Mouse (Mus musculus) embryonic facial prominence, embryonic 12.5 days (tissue): ENCODE measurements at regions not wholly inside any gene's neighbourhood (a gene's known extent, or its start where the extent isn't known, plus 50 kb on each side); places are given as distances from the start of the nearest gene placed in this dataset.
"Not testable (repeated sequence)": the region's sequence is repeated elsewhere in the genome, so short reads cannot be mapped to it uniquely, and the experiment has no call there.

ENCODE experiments used
- ATAC-seq: fragments of 200-750 bp; cut with Nextera tagmentation; 2 replicates; pipeline ENCODE4 v1.8.0; 2017; ENCODE audit not compliant: insufficient number of reproducible peaks, insufficient read depth, low FRiP score, low TSS enrichment
- H3K27ac ChIP-seq: fragments of 300-500 bp; sonication (generic); 2 replicates; pipeline ENCODE4 v1.5.1; 2016; ENCODE audit warnings: mild to moderate bottlenecking
- H3K27me3 ChIP-seq: fragments of 300-500 bp; sonication (generic); 2 replicates; pipeline ENCODE4 v1.6.1; 2016; ENCODE audit warnings: mild to moderate bottlenecking, moderate library complexity
- H3K36me3 ChIP-seq: fragments of 300-500 bp; sonication (generic); 2 replicates; pipeline ENCODE4 v1.6.1; 2016; ENCODE audit warnings: mild to moderate bottlenecking
- H3K4me1 ChIP-seq: fragments of 300-500 bp; sonication (generic); 2 replicates; pipeline ENCODE4 v1.6.1; 2016
- H3K4me2 ChIP-seq: fragments of 300-500 bp; sonication (generic); replicated peaks from 2 replicates; pipeline ENCODE4 v1.6.1; 2016; ENCODE audit warnings: mild to moderate bottlenecking, moderate library complexity
- H3K4me3 ChIP-seq: fragments of 300-500 bp; sonication (generic); 2 replicates; pipeline ENCODE4 v1.5.1; 2016; ENCODE audit warnings: mild to moderate bottlenecking
- H3K9ac ChIP-seq: fragments of 300-500 bp; sonication (generic); 2 replicates; pipeline ENCODE4 v1.6.1; 2016; ENCODE audit warnings: mild to moderate bottlenecking, moderate library complexity
- H3K9me3 ChIP-seq: fragments of 300-500 bp; sonication (generic); 2 replicates; pipeline ENCODE4 v1.6.1; 2016; ENCODE audit warnings: mild to moderate bottlenecking, moderate library complexity
- WGBS: fragments of 180-500 bp; shearing (Covaris S2); methylation state at CpG from one replicate; pipeline ENCODE4 v1.1.7; 2016; 5-methylcytosine and 5-hydroxymethylcytosine counted together

GRCm38 (mm10) chr16:20936722-20937121, 202.4 kb upstream of the Thpo start:
- H3K4me2 ChIP-seq: no peak overlapping the region
- no peaks in the 10 kb centered on the region for H3K4me1 ChIP-seq
- no peak for ATAC-seq
- H3K36me3 ChIP-seq: no peaks in the 10 kb centered on the region
- 41% methylated on average over 1 of the region's 1 CpGs for WGBS
- no peak overlapping the region for H3K4me3 ChIP-seq
- H3K9ac ChIP-seq: no peak overlapping the region
- H3K9me3 ChIP-seq: no peaks in the 10 kb centered on the region
- no peaks in the 10 kb centered on the region for H3K27me3 ChIP-seq
- H3K27ac ChIP-seq: no peak overlapping the region

- not testable (repeated sequence) for H3K4me1 ChIP-seq, H3K4me2 ChIP-seq, H3K9ac ChIP-seq, H3K27ac ChIP-seq, H3K27me3 ChIP-seq, H3K9me3 ChIP-seq, H3K4me3 ChIP-seq, ATAC-seq, H3K36me3 ChIP-seq
Measured at GRCm38 (mm10) chr16:20934846-20935245, 200.5 kb upstream of the Thpo start.

- H3K9ac ChIP-seq, H3K4me1 ChIP-seq, ATAC-seq, H3K4me3 ChIP-seq, H3K36me3 ChIP-seq, H3K27me3 ChIP-seq, H3K4me2 ChIP-seq, H3K9me3 ChIP-seq, H3K27ac ChIP-seq: not testable (repeated sequence)
- WGBS: 88% methylated on average over 5 of the region's 5 CpGs
Measured at GRCm38 (mm10) chr16:20930003-20930402, 195.7 kb upstream of the Thpo start.

DNA sequence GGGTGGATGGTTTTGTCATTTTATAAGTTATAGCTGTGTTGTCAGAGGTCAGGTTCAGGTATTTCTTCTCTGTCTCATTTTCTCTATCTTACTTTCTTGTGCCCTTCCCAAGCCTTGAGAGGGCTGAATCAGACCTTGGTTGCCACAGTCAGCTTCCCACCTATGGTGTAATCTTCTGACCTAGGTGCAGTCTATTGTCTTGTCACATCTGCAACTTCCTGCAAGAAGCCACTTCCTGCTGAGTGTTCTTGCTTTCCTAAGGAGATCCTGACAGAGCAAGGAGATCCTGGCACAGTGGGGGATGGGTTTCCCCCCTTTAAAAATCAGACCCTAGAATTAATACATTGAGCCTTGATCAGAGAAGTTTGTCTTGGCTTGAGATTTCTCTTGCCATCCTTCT, 191.5 kb upstream of the Thpo start:
- not testable (repeated sequence) for H3K4me1 ChIP-seq, H3K4me2 ChIP-seq, H3K9ac ChIP-seq, H3K4me3 ChIP-seq, ATAC-seq, H3K27ac ChIP-seq, H3K9me3 ChIP-seq, H3K36me3 ChIP-seq, H3K27me3 ChIP-seq

- not testable (repeated sequence) for H3K4me1 ChIP-seq, H3K36me3 ChIP-seq, H3K27me3 ChIP-seq, H3K27ac ChIP-seq, H3K4me3 ChIP-seq, H3K9ac ChIP-seq, H3K9me3 ChIP-seq, ATAC-seq, H3K4me2 ChIP-seq
- WGBS: 79% methylated on average over 3 of the region's 3 CpGs
Measured at GRCm38 (mm10) chr16:20910864-20911263, 176.6 kb upstream of the Thpo start.

DNA sequence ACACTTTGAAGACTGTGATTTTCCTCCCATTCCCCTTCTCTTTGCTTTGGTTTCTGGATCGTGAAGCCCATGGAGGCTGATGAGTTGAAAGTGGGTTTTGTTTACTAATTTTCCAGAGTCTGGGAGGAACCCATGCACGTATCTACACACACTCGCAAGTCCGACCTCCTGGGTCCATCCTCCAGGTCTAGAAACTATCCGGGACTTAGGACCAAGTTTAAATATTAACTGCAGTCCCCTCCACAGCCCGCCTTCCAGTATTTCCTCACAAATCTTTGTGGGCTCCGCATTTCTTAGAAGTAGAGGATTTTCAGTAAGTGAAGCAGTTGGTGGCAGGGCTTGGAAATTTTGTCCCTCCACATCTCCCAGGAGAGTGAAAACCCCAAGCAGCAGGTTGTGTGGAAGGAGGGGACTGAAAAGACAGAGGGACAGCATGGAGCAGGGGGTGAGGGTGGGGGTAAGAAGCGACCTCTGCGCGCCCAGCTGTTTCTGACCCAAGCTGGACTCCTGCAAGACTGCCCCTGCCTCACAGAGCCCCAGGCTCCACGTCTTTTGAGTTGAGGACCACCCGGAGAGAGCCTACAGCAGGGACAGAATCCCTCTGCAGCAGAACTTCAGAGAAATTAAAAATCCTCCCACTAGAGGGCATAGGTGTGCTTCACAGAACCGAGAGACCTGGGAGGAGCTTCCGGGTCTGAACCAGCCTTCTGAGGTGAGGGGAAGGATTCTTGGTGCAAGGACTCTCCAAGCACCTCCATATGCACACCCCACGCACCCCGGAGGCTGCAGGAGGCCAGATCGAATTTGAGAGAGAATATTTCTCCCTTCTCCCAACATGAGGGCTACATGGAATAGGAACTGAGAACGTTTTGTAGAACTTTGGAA, 174.4 kb upstream of the Thpo start:
- not testable (repeated sequence) for H3K36me3 ChIP-seq, H3K9ac ChIP-seq, H3K4me1 ChIP-seq, H3K4me3 ChIP-seq, H3K27ac ChIP-seq, H3K27me3 ChIP-seq, H3K4me2 ChIP-seq, H3K9me3 ChIP-seq
- WGBS: 34% methylated on average over 17 of the region's 18 CpGs
- 0 out of 2 replicates have a peak, but pooled peaks have one; percentile 28 for ATAC-seq

GRCm38 (mm10) chr16:20895734-20896133, 161.4 kb upstream of the Thpo start:
- H3K4me1 ChIP-seq: no peaks in the 10 kb centered on the region
- H3K4me2 ChIP-seq: no peak overlapping the region
- H3K4me3 ChIP-seq: no peak overlapping the region
- no peak for ATAC-seq
- H3K27me3 ChIP-seq: no peaks in the 10 kb centered on the region
- no peaks in the 10 kb centered on the region for H3K9me3 ChIP-seq
- no peaks in the 10 kb centered on the region for H3K36me3 ChIP-seq
- 50% methylated on average over 2 of the region's 2 CpGs for WGBS
- no peak overlapping the region for H3K27ac ChIP-seq
- H3K9ac ChIP-seq: no peak overlapping the region

GRCm38 (mm10) chr16:20871726-20872125, 137.4 kb upstream of the Thpo start:
- Histone ChIP-seq H3K27ac (no peak overlapping the region), H3K9me3 (no peaks in the 10 kb centered on the region), H3K4me2 (no peak overlapping the region), H3K4me3 (no peak overlapping the region), H3K36me3 (no peaks in the 10 kb centered on the region), H3K27me3 (no peaks in the 10 kb centered on the region), H3K4me1 (no peaks in the 10 kb centered on the region), H3K9ac (no peak overlapping the region)
- no peak for ATAC-seq
- 57% methylated on average over 1 of the region's 1 CpGs for WGBS

DNA sequence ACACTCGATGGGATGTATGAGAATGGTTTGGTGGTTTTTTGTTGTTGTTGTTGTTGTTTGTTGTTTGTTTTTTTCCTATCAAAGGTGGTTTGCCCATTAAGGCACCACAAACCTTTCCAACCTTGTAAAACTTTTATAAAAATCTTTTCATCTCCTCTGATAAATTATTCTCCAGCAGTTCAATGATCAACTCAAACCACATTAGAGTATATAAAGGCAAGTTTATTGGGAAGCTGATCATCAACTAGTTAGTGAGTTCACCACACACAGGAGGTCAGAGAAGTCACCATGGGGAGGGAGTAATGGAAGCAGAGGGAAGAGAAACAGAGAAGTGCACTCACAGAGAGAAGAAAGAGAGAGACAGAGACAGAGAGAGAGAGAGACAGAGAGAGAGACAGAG, 132.5 kb upstream of the Thpo start:
- H3K36me3 ChIP-seq: no peaks in the 10 kb centered on the region
- H3K9me3 ChIP-seq: no peaks in the 10 kb centered on the region
- no peaks in the 10 kb centered on the region for H3K27me3 ChIP-seq
- no peak for ATAC-seq
- no peaks in the 10 kb centered on the region for H3K4me1 ChIP-seq
- H3K9ac ChIP-seq: no peak overlapping the region
- H3K27ac ChIP-seq: no peak overlapping the region
- no peak overlapping the region for H3K4me3 ChIP-seq
- no peak overlapping the region for H3K4me2 ChIP-seq
- 85% methylated on average over 1 of the region's 1 CpGs for WGBS

GRCm38 (mm10) chr16:20861256-20861655, 126.9 kb upstream of the Thpo start:
- Histone ChIP-seq H3K9me3 (no peaks in the 10 kb centered on the region), H3K27ac (no peak overlapping the region), H3K4me3 (no peak overlapping the region), H3K4me2 (no peak overlapping the region), H3K4me1 (no peaks in the 10 kb centered on the region), H3K9ac (no peak overlapping the region), H3K36me3 (no peaks in the 10 kb centered on the region), H3K27me3 (no peaks in the 10 kb centered on the region)
- no peak for ATAC-seq
- 98% methylated on average over 4 of the region's 4 CpGs for WGBS

DNA sequence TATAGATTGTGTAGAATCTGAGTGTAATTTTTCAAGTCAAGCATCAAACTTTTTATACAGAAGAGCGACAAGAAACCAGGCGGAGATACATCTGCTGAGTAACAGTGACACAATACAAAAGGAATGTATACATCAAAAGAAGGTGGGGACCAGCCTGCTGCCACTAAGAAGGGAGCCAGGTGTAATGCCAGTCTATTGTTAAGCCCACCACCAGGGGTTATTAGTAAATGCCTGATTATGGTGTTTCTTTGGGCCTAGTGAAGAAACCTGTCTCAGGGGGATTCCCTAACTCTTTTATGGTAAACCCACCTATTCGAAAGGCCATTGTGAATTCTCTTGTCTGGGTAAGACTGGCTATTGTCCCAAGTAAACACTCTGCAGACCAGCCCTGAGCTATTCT, 126.3 kb upstream of the Thpo start:
- H3K4me1 ChIP-seq, H3K36me3 ChIP-seq, H3K27me3 ChIP-seq, H3K9ac ChIP-seq, H3K4me2 ChIP-seq, H3K9me3 ChIP-seq, ATAC-seq, H3K4me3 ChIP-seq, H3K27ac ChIP-seq: not testable (repeated sequence)
- 82% methylated on average over 3 of the region's 3 CpGs for WGBS

DNA sequence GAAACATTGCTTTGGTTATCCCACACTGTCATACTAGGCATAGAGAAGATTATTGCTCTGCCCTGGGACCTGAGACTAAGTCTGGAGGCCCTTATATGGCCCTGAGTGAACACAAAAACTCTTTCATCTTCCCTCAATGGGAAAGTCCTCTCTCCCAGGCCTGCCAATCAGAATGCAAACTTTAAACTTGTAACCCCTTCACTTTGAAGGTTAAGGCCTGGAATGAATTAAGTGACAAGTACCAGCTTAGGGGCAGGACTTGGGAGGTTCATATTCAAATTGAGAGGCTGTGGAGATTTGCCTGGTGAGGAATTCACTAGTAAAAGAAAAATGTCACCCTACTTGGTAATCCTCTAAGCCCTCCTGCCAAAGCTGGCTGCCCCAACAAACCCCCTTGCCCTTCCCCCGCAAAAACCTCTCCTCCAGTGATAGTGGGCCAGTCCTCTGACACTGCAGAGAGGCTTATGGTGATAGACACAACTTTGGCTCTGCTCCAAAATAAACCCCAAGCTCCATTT, 120.4 kb upstream of the Thpo start:
- no peak overlapping the region for H3K4me2 ChIP-seq
- no peak overlapping the region for H3K9ac ChIP-seq
- WGBS: 68% methylated on average over 1 of the region's 1 CpGs
- H3K27ac ChIP-seq: no peak overlapping the region
- no peaks in the 10 kb centered on the region for H3K27me3 ChIP-seq
- H3K4me1 ChIP-seq: 0 out of 2 replicates have a peak, but pooled peaks cover 12% of the 10 kb centered on the region
- H3K4me3 ChIP-seq: no peak overlapping the region
- no peaks in the 10 kb centered on the region for H3K9me3 ChIP-seq
- H3K36me3 ChIP-seq: no peaks in the 10 kb centered on the region
- ATAC-seq: no peak
